Mouse (Mus musculus) kidney, adult 2 months (tissue): ENCODE measurements around the gene S100pbp. TPM values are rescaled to one million over a fixed set of nuclear protein-coding genes. Genes with fewer than 3 reads are reported as not detected.

Experiments used
- DNase-seq: peaks from one replicate; pipeline ENCODE4 v3.0.0; 2021
- H3K27ac ChIP-seq: fragments of 200-500 bp; 2 replicates; pipeline ENCODE4 v1.5.1; 2012; ENCODE audit warnings: low read depth, low read length, control low read depth, inconsistent platforms; ENCODE audit not compliant: insufficient read depth
- H3K27me3 ChIP-seq: fragments of 200-500 bp; replicated peaks from 2 replicates; pipeline ENCODE4 v1.6.1; 2012; ENCODE audit warnings: mild to moderate bottlenecking, moderate library complexity, low read length, inconsistent platforms; ENCODE audit not compliant: control insufficient read depth, insufficient read depth
- H3K36me3 ChIP-seq: fragments of 200-500 bp; 2 replicates; pipeline ENCODE4 v1.6.1; 2012; ENCODE audit warnings: mild to moderate bottlenecking, moderate library complexity, low read length, inconsistent platforms; ENCODE audit not compliant: control insufficient read depth, insufficient read depth
- H3K4me1 ChIP-seq: fragments of 200-500 bp; 2 replicates; pipeline ENCODE4 v1.6.1; 2011; ENCODE audit warnings: low read length; ENCODE audit not compliant: control insufficient read depth, insufficient read depth
- H3K4me3 ChIP-seq: fragments of 200-500 bp; 2 replicates; pipeline ENCODE4 v1.5.1; 2011; ENCODE audit warnings: mild to moderate bottlenecking, low read depth, low read length, control low read depth; ENCODE audit not compliant: insufficient read depth
- CTCF ChIP-seq: fragments of 200-500 bp; conservative IDR thresholded peaks from 2 replicates; pipeline ENCODE4 v1.5.1; 2011; ENCODE audit warnings: low read depth, mild to moderate bottlenecking, control low read depth, low read length, moderate library complexity, mixed read lengths; ENCODE audit not compliant: insufficient read depth, insufficient read length
- POLR2A ChIP-seq: fragments of 200-500 bp; IDR thresholded peaks from one replicate; pipeline ENCODE4 v1.6.1; 2011; ENCODE audit warnings: low read depth, low read length, control low read depth
- WGBS: fragments of 180-500 bp; shearing (Covaris S2); methylation state at CpG from one replicate; pipeline ENCODE4 v1.1.7; 2018; 5-methylcytosine and 5-hydroxymethylcytosine counted together
- polyA plus RNA-seq: library from polyadenylated mRNA; depleted of rRNA; stranded (reverse); fragments of >200 nt; gene quantifications from 2 replicates; pipeline ENCODE4 v1.2.3, GENCODE M21; 2012

S100pbp gene
- polyA plus RNA-seq, 1 experiment: 13.6 TPM

DNA sequence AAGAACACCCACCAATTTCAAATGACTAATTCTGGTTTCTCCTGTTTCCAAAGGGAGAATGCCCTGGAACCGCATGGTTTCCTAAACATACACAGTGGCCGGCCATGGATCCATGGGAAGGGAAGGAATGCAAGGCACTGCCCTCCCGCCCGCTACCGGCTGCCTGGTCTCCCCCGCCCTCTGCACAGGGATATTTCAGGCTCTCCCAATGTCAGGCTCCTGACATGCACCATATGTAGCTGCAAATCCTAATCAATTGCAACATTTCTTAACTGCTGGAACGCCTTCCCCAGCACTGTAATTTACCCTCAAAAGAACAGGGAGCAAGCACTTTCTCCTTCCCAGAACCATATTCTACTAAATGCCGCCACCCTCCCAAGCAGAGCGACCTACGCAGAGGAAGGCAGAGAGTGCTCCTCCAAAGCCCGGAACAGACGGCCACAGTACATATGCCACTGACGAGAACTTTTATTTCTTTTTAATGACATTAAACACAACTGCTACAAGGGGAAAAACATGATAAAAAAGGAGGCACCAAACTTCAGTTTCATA is 41.9 kb downstream of the S100pbp start:
- TF ChIP-seq CTCF: no peak
- TF ChIP-seq POLR2A: no peak
- Histone ChIP-seq H3K27ac (no peak overlapping the region), H3K27me3 (no peaks in the 10 kb centered on the region), H3K4me3 (no peak overlapping the region), H3K36me3 (peaks cover 4% of the 10 kb centered on the region), H3K4me1 (no peaks in the 10 kb centered on the region)
- no peak for DNase-seq
- WGBS: 75% methylated on average over 13 of the region's 13 CpGs

DNA sequence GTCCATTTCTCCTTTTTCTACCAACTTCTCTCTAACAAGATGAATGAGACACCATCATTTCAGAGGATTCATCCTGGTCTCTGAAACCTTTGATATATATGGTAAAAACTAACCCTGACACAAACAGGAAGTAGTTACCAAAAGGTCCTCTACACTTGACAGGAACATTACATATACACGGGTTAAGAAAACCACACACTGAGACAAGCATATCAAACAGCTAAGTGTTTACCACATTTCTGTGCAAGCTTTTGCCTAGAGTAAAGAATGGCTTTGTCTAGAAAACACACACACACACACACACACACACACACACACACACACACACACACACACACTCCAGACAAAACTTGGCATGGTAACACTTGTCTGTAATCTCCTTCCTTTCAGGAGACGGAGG is 43.1 kb downstream of the S100pbp start:
- H3K4me3 ChIP-seq: no peak overlapping the region
- H3K27ac ChIP-seq: no peak overlapping the region
- WGBS: 33% methylated on average over 2 of the region's 2 CpGs

DNA sequence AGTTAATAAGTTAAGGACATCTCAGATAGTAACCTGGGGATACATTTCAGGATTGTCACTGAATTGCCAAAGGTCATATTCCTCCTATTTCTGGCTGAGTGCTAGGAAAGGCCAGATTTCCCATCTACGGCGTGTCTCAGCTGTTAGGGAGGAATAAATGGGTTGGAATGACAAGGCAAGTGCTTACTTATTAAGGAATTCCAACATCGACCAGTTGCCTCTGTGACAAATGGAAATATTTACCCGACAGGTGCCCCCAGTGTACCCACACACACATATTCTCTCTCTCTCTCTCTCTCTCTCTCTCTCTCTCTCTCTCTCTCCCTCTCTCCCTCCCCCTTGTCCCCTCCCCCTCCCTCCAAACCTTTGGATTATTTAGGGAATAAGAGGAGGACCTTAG is 43.6 kb downstream of the S100pbp start:
- WGBS: 38% methylated on average over 4 of the region's 4 CpGs
- TF ChIP-seq POLR2A (no peak), CTCF (no peak)
- Histone ChIP-seq H3K27me3 (no peaks in the 10 kb centered on the region), H3K4me1 (no peaks in the 10 kb centered on the region), H3K36me3 (peaks cover 4% of the 10 kb centered on the region), H3K4me3 (no peak overlapping the region), H3K27ac (no peak overlapping the region)
- DNase-seq: peak; percentile 35

More for the DNA sequence above, 43.1 kb downstream of the S100pbp start:
- Histone ChIP-seq H3K36me3 (peaks cover 4% of the 10 kb centered on the region), H3K4me1 (no peaks in the 10 kb centered on the region), H3K27me3 (no peaks in the 10 kb centered on the region)
- DNase-seq: no peak
- TF ChIP-seq POLR2A (no peak), CTCF (no peak)

DNA sequence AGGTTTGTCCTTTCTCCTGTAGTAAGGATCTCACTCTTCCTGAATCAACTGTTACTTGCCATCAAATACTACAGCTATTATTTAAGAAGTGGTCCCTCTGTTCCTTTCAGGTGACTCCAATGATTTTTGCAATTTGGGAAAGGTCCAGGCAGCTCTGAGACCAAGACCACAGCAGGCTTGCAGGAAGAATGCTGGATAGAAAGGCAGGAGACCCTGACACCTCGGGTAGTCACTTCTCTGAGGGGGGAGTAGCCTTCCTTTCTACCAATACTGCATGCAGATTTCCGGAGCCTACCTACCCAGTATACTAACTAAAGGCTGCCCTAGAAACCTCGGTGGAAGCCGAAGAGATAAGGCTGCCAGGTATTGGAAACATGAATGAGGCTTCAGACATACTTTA is 44.1 kb downstream of the S100pbp start:
- no peak for DNase-seq
- no peaks in the 10 kb centered on the region for H3K27me3 ChIP-seq
- H3K4me1 ChIP-seq: no peaks in the 10 kb centered on the region
- H3K36me3 ChIP-seq: peaks cover 2% of the 10 kb centered on the region
- TF ChIP-seq POLR2A (no peak), CTCF (no peak)
- 61% methylated on average over 4 of the region's 4 CpGs for WGBS
- no peak overlapping the region for H3K4me3 ChIP-seq
- no peak overlapping the region for H3K27ac ChIP-seq

DNA sequence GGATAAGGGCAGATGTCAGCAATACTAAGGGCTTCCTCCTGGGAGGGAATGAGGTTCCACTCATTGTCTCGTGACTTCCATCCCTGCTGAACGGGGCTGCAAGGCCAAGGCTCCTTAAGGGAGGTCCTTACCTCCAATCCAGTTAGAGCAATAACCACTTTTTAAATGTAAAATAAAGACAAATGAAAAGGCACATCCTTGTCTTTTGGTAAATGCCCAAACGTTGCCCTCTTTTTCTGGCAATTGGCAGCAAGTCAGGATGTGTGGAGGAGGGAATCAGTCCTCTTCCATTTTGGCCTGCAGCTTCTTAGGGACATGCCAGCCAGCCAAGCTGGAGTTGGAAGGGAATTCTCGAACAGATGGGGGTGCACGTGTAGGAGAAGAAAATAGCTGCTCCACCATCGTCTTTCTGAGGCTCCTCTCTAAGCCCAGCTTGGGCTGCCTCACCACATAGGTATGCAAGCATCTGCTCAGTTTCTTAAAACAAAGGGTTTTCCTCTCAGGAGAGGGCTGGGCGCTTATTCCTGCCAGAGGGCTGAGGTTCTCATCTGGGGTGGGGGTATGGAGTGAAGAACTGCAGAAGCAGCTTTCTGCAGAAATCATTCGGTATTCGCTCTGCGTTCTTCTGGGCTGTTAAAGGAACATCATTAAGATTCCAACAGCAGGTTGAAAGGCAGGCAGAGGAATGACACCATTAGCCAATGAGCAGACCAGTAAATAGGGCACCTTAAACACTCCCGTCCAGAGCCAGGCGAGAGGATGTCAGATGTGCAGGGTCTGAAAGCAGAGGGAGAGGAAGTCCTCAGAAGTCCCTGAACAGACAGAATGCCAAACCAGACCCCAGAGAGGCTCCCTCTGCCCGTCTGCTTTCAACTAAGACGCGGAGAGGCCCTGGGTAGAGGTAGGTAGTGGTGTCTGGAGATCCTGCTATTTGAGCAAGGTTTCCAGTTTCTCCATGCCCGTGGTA is 44.8 kb downstream of the S100pbp start:
- Histone ChIP-seq H3K4me1 (no peaks in the 10 kb centered on the region), H3K27ac (no peak overlapping the region), H3K36me3 (no peaks in the 10 kb centered on the region; the same call in 1 of the 2 replicates), H3K27me3 (no peaks in the 10 kb centered on the region), H3K4me3 (no peak overlapping the region)
- 64% methylated on average over 16 of the region's 16 CpGs for WGBS
- no peak for DNase-seq
- TF ChIP-seq POLR2A: no peak
- TF ChIP-seq CTCF: no peak

DNA sequence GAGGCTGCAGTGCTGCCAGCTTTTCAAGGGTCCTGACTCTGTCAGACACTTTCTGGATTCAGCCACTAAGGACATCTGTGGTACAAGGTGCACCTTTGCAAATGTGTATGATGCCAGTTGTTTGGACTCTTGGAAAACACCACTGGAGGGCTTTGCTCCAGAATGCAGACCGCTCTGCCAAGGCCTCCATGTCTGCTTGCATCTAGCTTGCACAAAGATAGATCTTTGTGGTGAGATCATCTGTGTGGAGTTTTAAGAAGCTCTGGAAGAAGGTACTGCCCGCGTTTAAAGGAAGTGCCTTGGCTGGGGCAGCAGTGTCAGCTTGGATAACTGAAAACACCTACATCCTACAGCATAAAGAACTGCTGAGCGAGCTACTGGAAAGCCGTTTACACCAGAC is 46.0 kb downstream of the S100pbp start:
- no peaks in the 10 kb centered on the region for H3K4me1 ChIP-seq
- H3K27me3 ChIP-seq: no peaks in the 10 kb centered on the region
- no peak for TF ChIP-seq CTCF
- TF ChIP-seq POLR2A: no peak
- H3K4me3 ChIP-seq: no peak overlapping the region
- WGBS: 83% methylated on average over 5 of the region's 5 CpGs
- no peak for DNase-seq
- H3K36me3 ChIP-seq: no peaks in the 10 kb centered on the region
- H3K27ac ChIP-seq: no peak overlapping the region

DNA sequence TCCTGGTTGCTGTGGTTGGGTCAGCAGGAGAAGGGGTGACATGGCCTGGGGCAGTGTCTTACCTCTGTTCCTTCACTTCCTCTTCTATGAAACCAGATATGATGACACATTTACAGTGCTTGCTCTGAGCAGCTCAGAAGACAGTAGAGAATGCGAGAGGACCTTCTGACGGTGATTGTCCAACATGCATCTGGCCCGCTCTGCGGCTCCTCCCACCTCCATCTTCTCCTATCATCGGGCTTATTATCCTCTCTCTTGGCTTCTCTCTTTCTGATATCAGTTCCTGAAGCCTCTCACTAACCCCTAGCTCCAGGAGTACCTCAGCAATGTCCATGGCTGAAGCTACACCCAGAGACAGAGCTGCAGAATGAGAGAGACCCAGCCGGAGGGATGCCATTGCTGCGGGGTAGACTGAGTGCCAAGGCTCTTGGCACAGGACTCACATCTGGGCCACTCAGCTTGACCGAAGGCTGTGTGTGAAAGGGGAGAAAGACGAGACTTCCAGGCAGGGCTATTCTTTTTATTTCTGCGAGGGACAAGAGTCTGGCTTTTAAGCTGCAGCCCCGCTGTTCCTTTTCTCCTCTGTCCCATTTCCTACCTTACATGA is 47.0 kb downstream of the S100pbp start:
- WGBS: 85% methylated on average over 11 of the region's 11 CpGs
- TF ChIP-seq POLR2A: no peak
- no peak for TF ChIP-seq CTCF
- no peak for DNase-seq
- Histone ChIP-seq H3K4me3 (no peak overlapping the region), H3K36me3 (no peaks in the 10 kb centered on the region), H3K27me3 (no peaks in the 10 kb centered on the region), H3K27ac (no peak overlapping the region), H3K4me1 (no peaks in the 10 kb centered on the region)
